Mouse (Mus musculus) heart, embryonic 12.5 days (tissue): Measurements from ENCODE around the gene Gm7694. TPM values are rescaled to one million over a fixed set of nuclear protein-coding genes. Genes with fewer than 3 reads are reported as not detected.

Experiments
- ATAC-seq: fragments of 200-750 bp; cut with Nextera tagmentation; 2 replicates; pipeline ENCODE4 v1.8.0; 2017; ENCODE audit warnings: moderate TSS enrichment, moderate library complexity; ENCODE audit not compliant: insufficient number of reproducible peaks, low FRiP score
- H3K27ac ChIP-seq: fragments of 300-500 bp; sonication (generic); 2 replicates; pipeline ENCODE4 v1.5.1; 2016; ENCODE audit warnings: mild to moderate bottlenecking, moderate library complexity; ENCODE audit not compliant: poor library complexity, severe bottlenecking
- H3K27me3 ChIP-seq: fragments of 300-500 bp; sonication (generic); replicated peaks from 2 replicates; pipeline ENCODE4 v1.6.1; 2016; ENCODE audit warnings: mild to moderate bottlenecking, moderate library complexity
- H3K36me3 ChIP-seq: fragments of 300-500 bp; sonication (generic); 2 replicates; pipeline ENCODE4 v1.6.1; 2016; ENCODE audit warnings: mild to moderate bottlenecking, moderate library complexity
- H3K4me1 ChIP-seq: fragments of 300-500 bp; sonication (generic); replicated peaks from 2 replicates; pipeline ENCODE4 v1.6.1; 2016; ENCODE audit warnings: mild to moderate bottlenecking
- H3K4me2 ChIP-seq: fragments of 300-500 bp; sonication (generic); 2 replicates; pipeline ENCODE4 v1.6.1; 2016; ENCODE audit warnings: mild to moderate bottlenecking, moderate library complexity
- H3K4me3 ChIP-seq: fragments of 300-500 bp; sonication (generic); 2 replicates; pipeline ENCODE4 v1.5.1; 2016; ENCODE audit warnings: mild to moderate bottlenecking
- H3K9ac ChIP-seq: fragments of 300-500 bp; sonication (generic); 2 replicates; pipeline ENCODE4 v1.6.1; 2016; ENCODE audit warnings: mild to moderate bottlenecking, moderate library complexity
- H3K9me3 ChIP-seq: fragments of 300-500 bp; sonication (generic); replicated peaks from 2 replicates; pipeline ENCODE4 v1.6.1; 2016; ENCODE audit warnings: mild to moderate bottlenecking, moderate library complexity
- WGBS: fragments of 180-500 bp; shearing (Covaris S2); methylation state at CpG from one replicate; pipeline ENCODE4 v1.1.7; 2016; 5-methylcytosine and 5-hydroxymethylcytosine counted together
- polyA plus RNA-seq: library from polyadenylated mRNA; unstranded; fragments of >200 nt; fragmentation: Nextera tagmentation; extraction: Ambion mirVana; gene quantifications from 2 replicates; pipeline ENCODE4 v1.2.1, GENCODE M21; 2016

Gm7694 gene
- 7.1 and 8.5 TPM in 2 replicates for polyA plus RNA-seq

- H3K36me3 ChIP-seq = peaks cover 8% of the 10 kb centered on the region
- ATAC-seq = no peak
- H3K4me2 ChIP-seq = no peak within 1 kb of the TSS
- H3K4me1 ChIP-seq = 0 out of 2 replicates have a peak, but pooled peaks cover 4% of the 10 kb centered on the region
- H3K27ac ChIP-seq = no peak within 1 kb of the TSS
- H3K9me3 ChIP-seq = no peaks in the 10 kb centered on the region
- H3K4me3 ChIP-seq = no peak within 1 kb of the TSS
- 87% methylated on average over 4 of the region's 4 CpGs for WGBS
- no peak within 1 kb of the TSS for H3K9ac ChIP-seq
- no peaks in the 10 kb centered on the region for H3K27me3 ChIP-seq
Observed at GRCm38 (mm10) chr1:170306232-170306631, at the start of gene Gm7694. Gene Gm7694, minus strand, starts transcription at chr1:170306332.

GRCm38 (mm10) chr1:170353335-170353734 lies 47.2 kb upstream of the Gm7694 start:
- H3K4me2 ChIP-seq = no peak overlapping the region
- H3K9me3 ChIP-seq = no peaks in the 10 kb centered on the region
- H3K27ac ChIP-seq = no peak overlapping the region
- H3K36me3 ChIP-seq = 0 out of 2 replicates have a peak, but pooled peaks cover 2% of the 10 kb centered on the region
- no peaks in the 10 kb centered on the region for H3K27me3 ChIP-seq
- peaks cover 9% of the 10 kb centered on the region for H3K4me1 ChIP-seq
- no peak overlapping the region for H3K9ac ChIP-seq
- no peak for ATAC-seq
- WGBS = 63% methylated on average over 3 of the region's 3 CpGs
- no peak overlapping the region for H3K4me3 ChIP-seq

- peaks cover 9% of the 10 kb centered on the region for H3K4me1 ChIP-seq
- ATAC-seq = no peak
- H3K27me3 ChIP-seq = no peaks in the 10 kb centered on the region
Observed at GRCm38 (mm10) chr1:170351080-170351479, 44.9 kb upstream of the Gm7694 start.

GRCm38 (mm10) chr1:170346266-170346665 lies 40.1 kb upstream of the Gm7694 start:
- Histone ChIP-seq H3K4me2 (no peak overlapping the region), H3K4me1 (peaks cover 20% of the 10 kb centered on the region), H3K9ac (no peak overlapping the region), H3K4me3 (no peak overlapping the region), H3K27me3 (no peaks in the 10 kb centered on the region), H3K9me3 (no peaks in the 10 kb centered on the region), H3K27ac (peak overlapping the region; percentile 29), H3K36me3 (0 out of 2 replicates have a peak, but pooled peaks cover 2% of the 10 kb centered on the region)
- peak; percentile 77 for ATAC-seq
- WGBS = 65% methylated on average over 3 of the region's 3 CpGs

More at GRCm38 (mm10) chr1:170351080-170351479, 44.9 kb upstream of the Gm7694 start:
- H3K36me3 ChIP-seq = 0 out of 2 replicates have a peak, but pooled peaks cover 5% of the 10 kb centered on the region
- H3K9ac ChIP-seq = no peak overlapping the region
- no peak overlapping the region for H3K4me2 ChIP-seq
- H3K27ac ChIP-seq = no peak overlapping the region
- H3K9me3 ChIP-seq = no peaks in the 10 kb centered on the region
- H3K4me3 ChIP-seq = no peak overlapping the region

- Histone ChIP-seq H3K4me1 (peaks cover 20% of the 10 kb centered on the region), H3K9me3 (no peaks in the 10 kb centered on the region), H3K27ac (no peak overlapping the region), H3K36me3 (peaks cover 7% of the 10 kb centered on the region; the same call in 1 of the 2 replicates), H3K4me3 (no peak overlapping the region), H3K9ac (no peak overlapping the region), H3K27me3 (no peaks in the 10 kb centered on the region), H3K4me2 (no peak overlapping the region)
- WGBS = 94% methylated on average over 4 of the region's 4 CpGs
- no peak for ATAC-seq
Observed at GRCm38 (mm10) chr1:170343906-170344305, 37.8 kb upstream of the Gm7694 start.

- peaks cover 20% of the 10 kb centered on the region for H3K4me1 ChIP-seq
- 63% methylated on average over 8 of the region's 8 CpGs for WGBS
- H3K27ac ChIP-seq = no peak overlapping the region
- no peaks in the 10 kb centered on the region for H3K27me3 ChIP-seq
- no peak overlapping the region for H3K4me2 ChIP-seq
- H3K9me3 ChIP-seq = no peaks in the 10 kb centered on the region
- H3K9ac ChIP-seq = no peak overlapping the region
- no peak overlapping the region for H3K4me3 ChIP-seq
- no peak for ATAC-seq
- H3K36me3 ChIP-seq = peaks cover 10% of the 10 kb centered on the region
Observed at GRCm38 (mm10) chr1:170343081-170343480, 36.9 kb upstream of the Gm7694 start.

GRCm38 (mm10) chr1:170339943-170340342 lies 33.8 kb upstream of the Gm7694 start:
- 86% methylated on average over 3 of the region's 3 CpGs for WGBS
- H3K27ac ChIP-seq = no peak overlapping the region
- ATAC-seq = no peak
- peaks cover 17% of the 10 kb centered on the region for H3K36me3 ChIP-seq
- no peak overlapping the region for H3K4me2 ChIP-seq
- H3K9ac ChIP-seq = no peak overlapping the region
- peaks cover 10% of the 10 kb centered on the region for H3K4me1 ChIP-seq
- H3K4me3 ChIP-seq = no peak overlapping the region
- no peaks in the 10 kb centered on the region for H3K27me3 ChIP-seq
- no peaks in the 10 kb centered on the region for H3K9me3 ChIP-seq

- no peak overlapping the region for H3K4me2 ChIP-seq
- peaks cover 20% of the 10 kb centered on the region for H3K36me3 ChIP-seq
- no peak overlapping the region for H3K27ac ChIP-seq
- H3K4me1 ChIP-seq = peaks cover 20% of the 10 kb centered on the region
- no peaks in the 10 kb centered on the region for H3K9me3 ChIP-seq
- H3K9ac ChIP-seq = no peak overlapping the region
- H3K4me3 ChIP-seq = no peak overlapping the region
- WGBS = 70% methylated on average over 4 of the region's 4 CpGs
- no peaks in the 10 kb centered on the region for H3K27me3 ChIP-seq
- ATAC-seq = no peak
Observed at GRCm38 (mm10) chr1:170332775-170333174, 26.6 kb upstream of the Gm7694 start.

- Histone ChIP-seq H3K27me3 (no peaks in the 10 kb centered on the region), H3K9ac (no peak overlapping the region), H3K4me2 (no peak overlapping the region), H3K9me3 (no peaks in the 10 kb centered on the region), H3K4me1 (peaks cover 20% of the 10 kb centered on the region), H3K27ac (peak overlapping the region; percentile 39; the same call in 1 of the 2 replicates), H3K36me3 (peaks cover 24% of the 10 kb centered on the region), H3K4me3 (no peak overlapping the region)
- 44% methylated on average over 6 of the region's 6 CpGs for WGBS
- no peak for ATAC-seq
Observed at GRCm38 (mm10) chr1:170331926-170332325, 25.8 kb upstream of the Gm7694 start.

- Histone ChIP-seq H3K4me3 (no peak overlapping the region), H3K36me3 (peaks cover 21% of the 10 kb centered on the region), H3K9me3 (no peaks in the 10 kb centered on the region), H3K27me3 (no peaks in the 10 kb centered on the region), H3K4me1 (no peaks in the 10 kb centered on the region), H3K27ac (no peak overlapping the region), H3K4me2 (no peak overlapping the region), H3K9ac (no peak overlapping the region)
- ATAC-seq = no peak
- WGBS = 84% methylated on average over 4 of the region's 4 CpGs
Observed at GRCm38 (mm10) chr1:170325277-170325676, 19.1 kb upstream of the Gm7694 start.

- Histone ChIP-seq H3K36me3 (peaks cover 29% of the 10 kb centered on the region), H3K9ac (no peak overlapping the region), H3K27me3 (no peaks in the 10 kb centered on the region), H3K27ac (no peak overlapping the region), H3K4me3 (no peak overlapping the region), H3K4me2 (no peak overlapping the region), H3K4me1 (no peaks in the 10 kb centered on the region), H3K9me3 (no peaks in the 10 kb centered on the region)
- ATAC-seq = no peak
- WGBS = 86% methylated on average over 1 of the region's 1 CpGs
Observed at GRCm38 (mm10) chr1:170324312-170324711, 18.2 kb upstream of the Gm7694 start.

- no peak for ATAC-seq
Observed at GRCm38 (mm10) chr1:170323001-170323400, 16.9 kb upstream of the Gm7694 start.

More at GRCm38 (mm10) chr1:170323001-170323400, 16.9 kb upstream of the Gm7694 start:
- H3K36me3 ChIP-seq = peaks cover 36% of the 10 kb centered on the region
- H3K27me3 ChIP-seq = no peaks in the 10 kb centered on the region
- WGBS = 88% methylated on average over 10 of the region's 10 CpGs
- H3K4me1 ChIP-seq = no peaks in the 10 kb centered on the region
- no peak overlapping the region for H3K27ac ChIP-seq
- no peak overlapping the region for H3K4me2 ChIP-seq
- H3K9ac ChIP-seq = no peak overlapping the region
- H3K4me3 ChIP-seq = no peak overlapping the region
- no peaks in the 10 kb centered on the region for H3K9me3 ChIP-seq
